Mouse (Mus musculus): ENCODE data around the gene Rtl8c.
A peak's percentile ranks its signal among the peaks of the same experiment; 100 is the strongest.
"Not testable (repeated sequence)": the region's sequence is repeated elsewhere in the genome, so short reads cannot be mapped to it uniquely, and the experiment has no call there.

The Rtl8c gene

GRCm38 (mm10) chrX:53607242-53608121 is at the start of gene Rtl8c:
Rtl8c (plus strand) TSS chrX:53608032.
- DNase-seq = peak; percentile 65

GRCm38 (mm10) chrX:53579311-53579710 is 28.5 kb upstream of the Rtl8c start:
- no peak for DNase-seq

GRCm38 (mm10) chrX:53581407-53581806 is 26.4 kb upstream of the Rtl8c start:
- not testable (repeated sequence) for DNase-seq

- not testable (repeated sequence) for DNase-seq
Measured at GRCm38 (mm10) chrX:53583404-53583803, 24.4 kb upstream of the Rtl8c start.

- peak; percentile 37 for DNase-seq
Measured at GRCm38 (mm10) chrX:53599993-53600392, 7.8 kb upstream of the Rtl8c start.

GRCm38 (mm10) chrX:53606176-53606575 is 1.7 kb upstream of the Rtl8c start:
- DNase-seq = not testable (repeated sequence)

- peak; percentile 31 for DNase-seq
Measured at GRCm38 (mm10) chrX:53608122-53608813, 436 bp downstream of the Rtl8c start.

- DNase-seq = not testable (repeated sequence)
Measured at GRCm38 (mm10) chrX:53608879-53609278, 1.0 kb downstream of the Rtl8c start, which contains the start of gene Gm14597. Gm14597 (minus strand) TSS chrX:53608979.

- peak; percentile 51 for DNase-seq
Measured at GRCm38 (mm10) chrX:53610571-53610970, 2.7 kb downstream of the Rtl8c start.

- DNase-seq = not testable (repeated sequence)
Measured at GRCm38 (mm10) chrX:53611395-53611794, 3.6 kb downstream of the Rtl8c start.

GRCm38 (mm10) chrX:53638107-53638506 is 30.3 kb downstream of the Rtl8c start:
- DNase-seq = not testable (repeated sequence)

- DNase-seq = peak; percentile 12
Measured at GRCm38 (mm10) chrX:53642604-53642979, 34.8 kb downstream of the Rtl8c start.

GRCm38 (mm10) chrX:53642980-53643961 is 35.4 kb downstream of the Rtl8c start, which contains the start of gene Rtl8a:
Rtl8a (minus strand) TSS chrX:53643682.
- peak; percentile 76 for DNase-seq

GRCm38 (mm10) chrX:53645885-53646284 is 38.1 kb downstream of the Rtl8c start:
- DNase-seq = no peak

- DNase-seq = not testable (repeated sequence)
Measured at GRCm38 (mm10) chrX:53652917-53653316, 45.1 kb downstream of the Rtl8c start.
